Comparison of ENCODE assay signal across 8 mouse cellular contexts in genomic region chr2:156179046-156179795, GRCm38 (mm10). TPM values are rescaled to one million over a fixed set of nuclear protein-coding genes. Genes with fewer than 3 reads are reported as not detected.
A peak's percentile ranks its signal among the peaks of the same experiment; 100 is the strongest.
DNase-seq lines count a peak whose midpoint lies in the region; ATAC-seq and TF ChIP-seq lines count a peak whose summit lies in the region.

No protein-coding gene starts in this region.

- WGBS in embryonic facial prominence, embryonic 11.5 days = 2% methylated on average over 46 of the region's 47 CpGs
- WGBS in kidney, adult 2 months = under 1% methylated on average over 47 of the region's 47 CpGs

- peak; percentile 79 for DNase-seq in layer of hippocampus, adult 11-12 months (ENCODE audit: low spot score)
- DNase-seq in layer of hippocampus, adult 9-10 months (ENCODE audit: low spot score) = no peak
- peak; percentile 87 for DNase-seq in embryonic facial prominence, embryonic 11.5 days (ENCODE audit: low spot score)
- peak; percentile 83 to 84 for DNase-seq in heart, adult 18-20 months
- peak; percentile 83 for DNase-seq in kidney, adult 2 months
- DNase-seq in liver = peak; percentile 88
- DNase-seq in monocyte, adult 2 months (ENCODE audit: low read depth in 1 of 2, low spot score in 2 of 2) = peak; percentile 55 to 78
- peak; percentile 69 to 79 for DNase-seq in spleen, postnatal 14 days (ENCODE audit: low spot score in 2 of 2)

- TF ChIP-seq POLR2A in kidney, adult 2 months (IDR thresholded peaks at IDR 0.05; ENCODE audit: low read depth, low read length) = no peak

- H3K27ac ChIP-seq in embryonic facial prominence, embryonic 11.5 days (replicated peaks; ENCODE audit: low read depth, low read length) = peak overlapping the region; percentile 85
- H3K27ac ChIP-seq in kidney, adult 2 months (ENCODE audit: insufficient read depth, low read depth, low read length) = peak overlapping the region; percentile 99

- H3K27me3 ChIP-seq in embryonic facial prominence, embryonic 11.5 days (ENCODE audit: control insufficient read depth, insufficient read depth, low read length) = no peaks in the 10 kb centered on the region
- H3K27me3 ChIP-seq in kidney, adult 2 months (replicated peaks; ENCODE audit: control insufficient read depth, insufficient read depth, low read length) = no peaks in the 10 kb centered on the region

- peak overlapping the region; percentile 100 for H3K9ac ChIP-seq in embryonic facial prominence, embryonic 11.5 days (replicated peaks; ENCODE audit: low read length)

- no peaks in the 10 kb centered on the region; the same call in 1 of the 2 replicates for H3K4me1 ChIP-seq in embryonic facial prominence, embryonic 11.5 days (ENCODE audit: control insufficient read depth, insufficient read depth, low read length)
- H3K4me1 ChIP-seq in kidney, adult 2 months (ENCODE audit: control insufficient read depth, insufficient read depth, low read length) = peaks cover 19% of the 10 kb centered on the region

- peaks cover 2% of the 10 kb centered on the region for H3K36me3 ChIP-seq in embryonic facial prominence, embryonic 11.5 days (replicated peaks; ENCODE audit: control insufficient read depth, insufficient read depth, low read depth, low read length)
- peaks cover 9% of the 10 kb centered on the region; the same call in 1 of the 2 replicates for H3K36me3 ChIP-seq in kidney, adult 2 months (ENCODE audit: control insufficient read depth, insufficient read depth, low read length)

- H3K4me2 ChIP-seq in embryonic facial prominence, embryonic 11.5 days (ENCODE audit: low read depth, low read length) = peak overlapping the region; percentile 45

- no peaks in the 10 kb centered on the region for H3K9me3 ChIP-seq in embryonic facial prominence, embryonic 11.5 days (replicated peaks; ENCODE audit: control insufficient read depth, low read length)

- H3K4me3 ChIP-seq in embryonic facial prominence, embryonic 11.5 days (ENCODE audit: low read depth, low read length) = peak overlapping the region; percentile 84
- peak overlapping the region; percentile 92 for H3K4me3 ChIP-seq in kidney, adult 2 months (ENCODE audit: insufficient read depth, low read depth, low read length)

- ATAC-seq in embryonic facial prominence, embryonic 11.5 days (replicated peaks; ENCODE audit: insufficient number of reproducible peaks, low FRiP score, low TSS enrichment, low read depth) = peak; percentile 49; the same call in 1 of the 2 replicates

- no peak for TF ChIP-seq CTCF in kidney, adult 2 months (conservative IDR thresholded peaks at IDR 0.05; ENCODE audit: insufficient read depth, insufficient read length, low read depth, low read length)

RNA-seq across cellular contexts. Expression of gene Rbm39, which starts 0.8 kb away (rescaled TPM):
- polyA plus RNA-seq in embryonic facial prominence, embryonic 11.5 days (2014; fragmentation: Nextera tagmentation; extraction: Ambion mirVana) = 678 and 756 TPM in 2 replicates
- total RNA-seq in heart, adult 18-20 months (2021) = 100 to 1,000 TPM; 143 to 154 TPM
- polyA plus RNA-seq in kidney, adult 2 months (2012; rRNA removed) = 31.1 and 39.3 TPM in 2 replicates

RNA-seq across cellular contexts. Expression of gene Phf20, which starts 17.0 kb away (rescaled TPM):
- polyA plus RNA-seq in embryonic facial prominence, embryonic 11.5 days (2014; fragmentation: Nextera tagmentation; extraction: Ambion mirVana) = 88.3 and 89.2 TPM in 2 replicates
- 10 to 100 TPM; 22.8 to 24.8 TPM for total RNA-seq in heart, adult 18-20 months (2021)
- 14.6 and 16.3 TPM in 2 replicates for polyA plus RNA-seq in kidney, adult 2 months (2012; rRNA removed)

RNA-seq across cellular contexts. Expression of gene Nfs1, which starts 35.2 kb away (rescaled TPM):
- 33.5 and 34.0 TPM in 2 replicates for polyA plus RNA-seq in embryonic facial prominence, embryonic 11.5 days (2014; fragmentation: Nextera tagmentation; extraction: Ambion mirVana)
- 10 to 100 TPM; 93.7 to 97.1 TPM for total RNA-seq in heart, adult 18-20 months (2021)
- 112 and 138 TPM in 2 replicates for polyA plus RNA-seq in kidney, adult 2 months (2012; rRNA removed)

RNA-seq across cellular contexts. Expression of gene Romo1, which starts 35.4 kb away (rescaled TPM):
- 356 and 375 TPM in 2 replicates for polyA plus RNA-seq in embryonic facial prominence, embryonic 11.5 days (2014; fragmentation: Nextera tagmentation; extraction: Ambion mirVana)
- 100 to 1,000 TPM; 383 to 389 TPM for total RNA-seq in heart, adult 18-20 months (2021)
- 396 and 507 TPM in 2 replicates for polyA plus RNA-seq in kidney, adult 2 months (2012; rRNA removed)

RNA-seq across cellular contexts. Expression of gene Gm28036, which starts 52.3 kb away (rescaled TPM):
- polyA plus RNA-seq in embryonic facial prominence, embryonic 11.5 days (2014; fragmentation: Nextera tagmentation; extraction: Ambion mirVana) = 20.1 and 23.8 TPM in 2 replicates
- 10 to 100 TPM in 1 of 2 experiments, 1 to 10 TPM in 1; 6.5 to 12.3 TPM for total RNA-seq in heart, adult 18-20 months (2021)
- 1.9 and 2.6 TPM in 2 replicates for polyA plus RNA-seq in kidney, adult 2 months (2012; rRNA removed)

Comparison
In these comparisons a context has a peak if more than half of its experiments do, and no peak if none do; other contexts are left out.
1. RNA of gene Rbm39, which starts 0.8 kb away (polyA plus RNA-seq): 678 to 756 TPM in embryonic facial prominence, embryonic 11.5 days; 31.1 to 39.3 TPM in kidney, adult 2 months; every median in the first group is over 10 times any median in the second.